Mouse (Mus musculus): ENCODE measurements at regions not wholly inside any gene's neighbourhood (a gene's known extent, or its start where the extent isn't known, plus 50 kb on each side); places are given as distances from the start of the nearest gene placed in this dataset.

GRCm38 (mm10) chr5:75346836-75347773 lies 195.0 kb downstream of the Pdgfra start:
- peak; percentile 76 for DNase-seq (ENCODE audit: low spot score)

GRCm38 (mm10) chr5:75347774-75348116 lies 195.7 kb downstream of the Pdgfra start:
- DNase-seq (ENCODE audit: low spot score) = peak; percentile 69

GRCm38 (mm10) chr5:75355266-75355665 lies 203.2 kb downstream of the Pdgfra start:
- DNase-seq (ENCODE audit: low spot score) = no peak

GRCm38 (mm10) chr5:75358869-75359268 lies 206.8 kb downstream of the Pdgfra start:
- DNase-seq (ENCODE audit: low spot score) = no peak

- no peak for DNase-seq (ENCODE audit: low spot score)
Observed at GRCm38 (mm10) chr5:75363832-75364231, 210.9 kb upstream of the Kit start.

- DNase-seq (ENCODE audit: low spot score) = no peak
Observed at GRCm38 (mm10) chr5:75367282-75367681, 207.4 kb upstream of the Kit start.

GRCm38 (mm10) chr5:75368691-75369090 lies 206.0 kb upstream of the Kit start:
- no peak for DNase-seq (ENCODE audit: low spot score)

GRCm38 (mm10) chr5:75372849-75373248 lies 201.9 kb upstream of the Kit start:
- DNase-seq (ENCODE audit: low spot score) = no peak

GRCm38 (mm10) chr5:75377311-75378300 lies 197.1 kb upstream of the Kit start:
- DNase-seq (ENCODE audit: low spot score) = no peak

GRCm38 (mm10) chr5:75378655-75379054 lies 196.1 kb upstream of the Kit start:
- no peak for DNase-seq (ENCODE audit: low spot score)

GRCm38 (mm10) chr5:75380340-75380739 lies 194.4 kb upstream of the Kit start:
- no peak for DNase-seq (ENCODE audit: low spot score)

- DNase-seq (ENCODE audit: low spot score) = no peak
Observed at GRCm38 (mm10) chr5:75382138-75382537, 192.6 kb upstream of the Kit start.

GRCm38 (mm10) chr5:75387886-75388454 lies 186.7 kb upstream of the Kit start:
- no peak for DNase-seq (ENCODE audit: low spot score)

- no peak for DNase-seq (ENCODE audit: low spot score)
Observed at GRCm38 (mm10) chr5:75388699-75389260, 185.9 kb upstream of the Kit start.

- DNase-seq (ENCODE audit: low spot score) = no peak
Observed at GRCm38 (mm10) chr5:75389433-75389971, 185.2 kb upstream of the Kit start.

- DNase-seq (ENCODE audit: low spot score) = no peak
Observed at GRCm38 (mm10) chr5:75398820-75399219, 175.9 kb upstream of the Kit start.

GRCm38 (mm10) chr5:75401734-75402133 lies 173.0 kb upstream of the Kit start:
- DNase-seq (ENCODE audit: low spot score) = no peak

- DNase-seq (ENCODE audit: low spot score) = no peak
Observed at GRCm38 (mm10) chr5:75402631-75403030, 172.1 kb upstream of the Kit start.

- DNase-seq (ENCODE audit: low spot score) = no peak
Observed at GRCm38 (mm10) chr5:75403531-75403930, 171.2 kb upstream of the Kit start.

GRCm38 (mm10) chr5:75404601-75405285 lies 170.0 kb upstream of the Kit start:
- DNase-seq (ENCODE audit: low spot score) = peak; percentile 40

GRCm38 (mm10) chr5:75405496-75405895 lies 169.2 kb upstream of the Kit start:
- peak; percentile 22 for DNase-seq (ENCODE audit: low spot score)

Data from retina, embryonic 14.5 days (tissue).